Mouse (Mus musculus) bone marrow macrophage, adult 2 months (primary cell): ENCODE data around the gene Anxa10. TPM values are rescaled to one million over a fixed set of nuclear protein-coding genes. Genes with fewer than 3 reads are reported as not detected.

Experiments used
- H3K27ac ChIP-seq: 2 replicates; pipeline ENCODE4 v1.5.1; 2012; ENCODE audit warnings: low read depth, low read length; ENCODE audit not compliant: insufficient read depth
- H3K4me1 ChIP-seq: 2 replicates; pipeline ENCODE4 v1.6.1; 2012; ENCODE audit warnings: low read length; ENCODE audit not compliant: control insufficient read depth, insufficient read depth
- H3K4me3 ChIP-seq: 2 replicates; pipeline ENCODE4 v1.5.1; 2012; ENCODE audit warnings: mild to moderate bottlenecking, low read length, moderate library complexity; ENCODE audit not compliant: insufficient read depth
- CTCF ChIP-seq: IDR thresholded peaks from 2 replicates; pipeline ENCODE4 v1.5.1; 2012; ENCODE audit warnings: low read depth, mild to moderate bottlenecking, low read length, moderate library complexity
- POLR2A ChIP-seq: IDR thresholded peaks from 2 replicates; pipeline ENCODE4 v1.6.1; 2012; ENCODE audit warnings: mild to moderate bottlenecking, low read depth, low read length, borderline replicate concordance
- polyA plus RNA-seq: library from polyadenylated mRNA; stranded (reverse); fragments of >200 nt; gene quantifications from 2 replicates; pipeline ENCODE4 v1.2.4, GENCODE M21; 2012; ENCODE audit not compliant: missing spikeins, insufficient read depth, insufficient read length

Anxa10 gene
- not detected in 2 replicates for polyA plus RNA-seq

DNA sequence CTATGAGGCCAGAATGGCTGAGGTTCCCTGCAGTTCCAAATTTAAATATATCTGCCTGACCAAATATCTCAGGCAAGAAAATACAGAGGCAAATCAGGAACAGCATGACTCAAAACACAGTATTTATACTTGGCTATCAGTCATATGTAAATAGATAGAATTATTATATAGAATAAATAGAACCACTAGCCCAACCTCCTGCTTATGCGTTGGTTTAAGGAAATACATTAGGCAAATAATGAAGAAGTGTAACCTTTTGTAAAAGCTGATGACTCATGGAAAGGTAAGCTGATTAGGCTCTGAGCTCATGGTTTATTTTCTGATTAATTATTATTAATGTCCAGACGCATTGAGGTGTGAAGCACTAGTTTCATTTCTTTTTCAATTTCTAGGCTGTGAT, at the start of gene Anxa10:
TSS of gene Anxa10 (minus strand) at position 53 of the 400 bp plus-strand sequence.
- Histone ChIP-seq H3K4me1 (no peaks in the 10 kb centered on the region), H3K4me3 (no peak within 1 kb of the TSS), H3K27ac (no peak within 1 kb of the TSS)
- TF ChIP-seq POLR2A: no peak
- TF ChIP-seq CTCF: no peak

GRCm38 (mm10) chr8:62132662-62133366, 9.9 kb upstream of the Anxa10 start:
- Histone ChIP-seq H3K27ac (no peak overlapping the region), H3K4me3 (no peak overlapping the region), H3K4me1 (no peaks in the 10 kb centered on the region)
- TF ChIP-seq POLR2A (no peak), CTCF (no peak)

DNA sequence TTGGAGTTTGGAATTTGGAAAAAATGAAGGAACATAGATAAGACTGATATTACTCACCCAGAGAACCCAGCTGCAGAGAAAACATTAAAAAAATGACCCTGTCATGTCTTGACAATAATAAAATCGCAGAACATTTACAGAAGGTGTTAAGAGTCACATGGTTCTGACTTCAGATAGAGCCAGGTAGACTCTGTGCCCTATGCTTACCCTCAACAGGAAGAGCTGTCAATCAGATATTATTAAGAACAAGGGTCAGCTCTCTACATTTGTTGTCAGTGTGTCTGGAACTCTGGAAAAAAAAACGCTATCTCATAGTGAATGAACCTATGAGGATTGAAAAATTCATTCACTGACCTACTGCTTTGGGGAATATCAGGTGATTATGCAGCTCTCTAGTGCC, 25.7 kb downstream of the Anxa10 start:
- TF ChIP-seq POLR2A (no peak), CTCF (no peak)
- Histone ChIP-seq H3K4me1 (no peaks in the 10 kb centered on the region), H3K4me3 (no peak overlapping the region), H3K27ac (no peak overlapping the region)

DNA sequence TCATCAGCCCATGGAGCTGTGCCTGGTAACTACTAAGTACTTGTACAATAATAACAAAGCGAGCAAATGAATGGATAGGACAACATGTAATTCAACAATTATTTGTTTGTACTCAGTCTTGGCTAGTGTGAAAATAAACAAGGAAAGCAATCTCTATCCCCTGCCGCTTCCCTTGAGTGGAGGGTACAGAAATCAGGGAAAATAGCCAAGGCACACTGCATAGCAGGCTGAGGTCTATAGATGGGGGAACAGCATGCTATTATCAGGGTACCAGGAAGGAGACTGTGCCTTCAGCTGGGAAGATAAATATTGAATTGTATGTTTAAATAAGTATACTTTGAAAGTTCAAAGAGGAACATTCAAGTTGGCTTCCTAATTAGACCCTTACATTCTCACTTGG, 41.1 kb downstream of the Anxa10 start:
- Histone ChIP-seq H3K27ac (no peak overlapping the region), H3K4me1 (no peaks in the 10 kb centered on the region), H3K4me3 (no peak overlapping the region)
- TF ChIP-seq POLR2A: no peak
- TF ChIP-seq CTCF: no peak

GRCm38 (mm10) chr8:62080195-62080802, 42.7 kb downstream of the Anxa10 start:
- Histone ChIP-seq H3K27ac (no peak overlapping the region), H3K4me3 (no peak overlapping the region), H3K4me1 (no peaks in the 10 kb centered on the region)
- TF ChIP-seq CTCF (no peak), POLR2A (no peak)

- H3K27ac ChIP-seq: no peak overlapping the region
- H3K4me1 ChIP-seq: no peaks in the 10 kb centered on the region
- no peak overlapping the region for H3K4me3 ChIP-seq
- TF ChIP-seq POLR2A (no peak), CTCF (no peak)
These were observed 54.6 kb downstream of the Anxa10 start for GRCm38 (mm10) chr8:62068305-62068704.

- Histone ChIP-seq H3K27ac (no peak overlapping the region), H3K4me3 (no peak overlapping the region), H3K4me1 (no peaks in the 10 kb centered on the region)
- TF ChIP-seq POLR2A (no peak), CTCF (no peak)
These were observed 62.6 kb downstream of the Anxa10 start for GRCm38 (mm10) chr8:62060357-62060756.

GRCm38 (mm10) chr8:62046809-62047208, 76.1 kb downstream of the Anxa10 start:
- Histone ChIP-seq H3K4me1 (no peaks in the 10 kb centered on the region), H3K27ac (no peak overlapping the region), H3K4me3 (no peak overlapping the region)
- TF ChIP-seq CTCF (no peak), POLR2A (no peak)

- TF ChIP-seq POLR2A: no peak
- no peak for TF ChIP-seq CTCF
- Histone ChIP-seq H3K4me3 (no peak overlapping the region), H3K27ac (no peak overlapping the region), H3K4me1 (no peaks in the 10 kb centered on the region)
These were observed 88.6 kb downstream of the Anxa10 start for GRCm38 (mm10) chr8:62034351-62034750.

DNA sequence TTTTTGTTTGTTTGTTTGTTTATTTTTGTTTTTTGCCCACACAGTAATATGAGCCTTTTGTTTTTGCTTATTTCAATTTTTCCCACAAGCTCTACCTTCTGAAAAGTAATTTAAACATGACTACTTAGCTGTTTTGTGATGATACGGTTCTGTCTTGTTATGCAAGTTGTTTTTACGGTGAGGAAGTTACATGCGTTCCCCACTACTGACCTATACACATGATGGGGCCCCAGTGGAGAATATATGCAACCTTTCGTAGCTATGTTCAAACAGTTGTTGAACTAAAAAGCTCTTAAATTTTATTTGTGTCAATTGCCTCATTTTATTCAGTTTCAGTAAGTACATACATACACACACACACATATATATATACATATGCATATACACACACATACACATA, 108.4 kb downstream of the Anxa10 start:
- Histone ChIP-seq H3K27ac (no peak overlapping the region), H3K4me3 (no peak overlapping the region), H3K4me1 (peaks cover 4% of the 10 kb centered on the region)
- TF ChIP-seq POLR2A (no peak), CTCF (no peak)
